Mouse (Mus musculus): Measurements from ENCODE around the gene Dgcr6. TPM values are rescaled to one million over a fixed set of nuclear protein-coding genes. Genes with fewer than 3 reads are reported as not detected.

Gene Dgcr6
- polyA plus RNA-seq, 1 experiment from 2014 or later, result 79.8 TPM

DNA sequence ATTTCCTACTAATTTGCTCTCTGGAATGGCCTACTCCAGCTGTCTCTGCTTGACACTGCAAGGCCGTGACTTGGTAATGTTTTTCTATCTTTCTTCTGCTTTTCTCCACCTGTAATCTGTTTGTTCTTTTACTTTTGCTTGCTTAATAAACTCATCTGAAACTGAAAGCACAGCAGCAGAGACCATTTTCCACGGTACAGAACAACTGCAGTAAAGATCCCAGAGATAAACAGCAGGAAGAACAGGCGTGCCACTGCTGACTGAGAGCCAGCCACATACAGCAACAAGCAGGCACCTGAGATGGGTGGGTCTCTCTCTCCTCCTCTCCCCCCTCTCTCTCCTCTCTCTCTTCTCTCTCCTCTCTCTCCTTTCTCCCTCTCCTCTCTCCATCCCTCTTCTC, 22.5 kb downstream of the Dgcr6 start:
- Histone ChIP-seq H3K9me3 (ENCODE audit: control insufficient read depth, low read length) (no peaks in the 10 kb centered on the region), H3K27me3 (replicated peaks; ENCODE audit: control insufficient read depth, insufficient read depth, low read length) (no peaks in the 10 kb centered on the region), H3K4me1 (replicated peaks; ENCODE audit: control insufficient read depth, insufficient read depth, low read length) (no peaks in the 10 kb centered on the region), H3K36me3 (ENCODE audit: control insufficient read depth, insufficient read depth, low read length) (peaks cover 7% of the 10 kb centered on the region), H3K9ac (ENCODE audit: low read depth, low read length) (no peak overlapping the region), H3K4me3 (ENCODE audit: low read depth, low read length) (no peak overlapping the region), H3K4me2 (no peak overlapping the region), H3K27ac (ENCODE audit: low read depth, low read length) (no peak overlapping the region)
- 50% methylated on average over 3 of the region's 3 CpGs for WGBS
- DNase-seq (ENCODE audit: low spot score), result no peak
- ATAC-seq (replicated peaks; ENCODE audit: low FRiP score), result no peak

DNA sequence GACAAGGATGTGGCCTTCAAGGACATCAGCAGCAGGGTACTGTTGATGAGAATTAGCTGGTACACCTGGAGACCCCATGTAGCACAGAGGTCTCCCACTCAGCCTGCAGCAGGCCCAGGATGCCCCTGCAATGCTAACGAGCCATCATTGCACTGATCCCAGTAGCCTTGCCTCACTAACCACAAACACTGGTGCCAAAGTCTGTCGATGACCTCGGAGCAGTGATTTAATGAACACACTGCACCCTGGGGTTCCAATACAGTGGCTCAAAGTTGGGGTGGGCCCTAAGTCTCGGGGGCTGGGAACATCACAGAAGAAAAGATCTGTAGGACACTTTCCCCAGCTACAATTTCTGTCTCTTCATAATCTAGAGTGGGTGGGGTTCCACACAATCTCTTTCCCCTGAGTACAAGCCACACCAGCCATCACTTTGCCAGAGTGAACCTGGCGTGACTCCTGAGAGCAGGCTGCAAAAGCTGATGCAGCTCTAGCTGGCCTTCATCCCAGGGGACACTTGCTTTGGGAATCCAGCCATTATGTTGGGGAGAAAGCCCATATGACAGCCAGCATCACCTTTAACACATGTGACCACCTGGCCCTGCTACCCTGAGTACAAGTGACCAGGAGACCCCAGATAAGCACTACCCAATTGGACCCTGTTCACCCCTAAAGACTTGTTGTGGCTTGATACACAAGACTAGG, 25.8 kb downstream of the Dgcr6 start:
- DNase-seq (ENCODE audit: low spot score), result no peak
- WGBS, result 77% methylated on average over 5 of the region's 5 CpGs
- no peak for ATAC-seq (replicated peaks; ENCODE audit: low FRiP score)

DNA sequence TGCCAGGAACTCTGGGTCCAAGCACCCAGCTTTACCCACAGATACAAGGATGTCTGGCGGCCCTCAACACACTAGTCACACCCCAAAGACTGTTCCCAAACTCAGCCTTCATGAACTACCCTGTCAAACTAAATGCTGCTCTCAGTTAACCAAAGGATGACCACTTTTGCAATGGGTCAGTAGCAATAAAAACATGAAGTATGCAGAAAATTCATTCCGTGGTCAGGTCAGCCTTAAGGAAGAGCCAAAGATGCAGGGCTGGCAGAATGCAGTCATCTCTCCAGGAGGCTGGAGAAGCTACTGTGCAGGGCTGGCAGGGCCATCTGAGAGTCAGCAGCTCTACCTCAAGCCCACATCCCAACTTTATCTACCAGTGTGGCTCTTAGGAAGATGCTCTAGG, 26.6 kb downstream of the Dgcr6 start:
- no peaks in the 10 kb centered on the region for H3K36me3 ChIP-seq (ENCODE audit: control insufficient read depth, insufficient read depth, low read length)
- DNase-seq (ENCODE audit: low spot score) (no peak), ATAC-seq (replicated peaks; ENCODE audit: low FRiP score) (no peak)
- H3K27me3 ChIP-seq (replicated peaks; ENCODE audit: control insufficient read depth, insufficient read depth, low read length), result no peaks in the 10 kb centered on the region
- H3K4me1 ChIP-seq (replicated peaks; ENCODE audit: control insufficient read depth, insufficient read depth, low read length), result no peaks in the 10 kb centered on the region
- H3K9ac ChIP-seq (ENCODE audit: low read depth, low read length), result no peak overlapping the region
- 89% methylated on average over 2 of the region's 2 CpGs for WGBS
- H3K4me2 ChIP-seq, result no peak overlapping the region
- H3K4me3 ChIP-seq (ENCODE audit: low read depth, low read length), result no peak overlapping the region
- no peak overlapping the region for H3K27ac ChIP-seq (ENCODE audit: low read depth, low read length)
- no peaks in the 10 kb centered on the region for H3K9me3 ChIP-seq (ENCODE audit: control insufficient read depth, low read length)

More for the DNA sequence above, 25.8 kb downstream of the Dgcr6 start:
- Histone ChIP-seq H3K9me3 (ENCODE audit: control insufficient read depth, low read length) (no peaks in the 10 kb centered on the region), H3K27ac (ENCODE audit: low read depth, low read length) (no peak overlapping the region), H3K4me1 (replicated peaks; ENCODE audit: control insufficient read depth, insufficient read depth, low read length) (no peaks in the 10 kb centered on the region), H3K27me3 (replicated peaks; ENCODE audit: control insufficient read depth, insufficient read depth, low read length) (no peaks in the 10 kb centered on the region), H3K4me2 (no peak overlapping the region), H3K36me3 (ENCODE audit: control insufficient read depth, insufficient read depth, low read length) (no peaks in the 10 kb centered on the region), H3K4me3 (ENCODE audit: low read depth, low read length) (no peak overlapping the region), H3K9ac (ENCODE audit: low read depth, low read length) (no peak overlapping the region)

DNA sequence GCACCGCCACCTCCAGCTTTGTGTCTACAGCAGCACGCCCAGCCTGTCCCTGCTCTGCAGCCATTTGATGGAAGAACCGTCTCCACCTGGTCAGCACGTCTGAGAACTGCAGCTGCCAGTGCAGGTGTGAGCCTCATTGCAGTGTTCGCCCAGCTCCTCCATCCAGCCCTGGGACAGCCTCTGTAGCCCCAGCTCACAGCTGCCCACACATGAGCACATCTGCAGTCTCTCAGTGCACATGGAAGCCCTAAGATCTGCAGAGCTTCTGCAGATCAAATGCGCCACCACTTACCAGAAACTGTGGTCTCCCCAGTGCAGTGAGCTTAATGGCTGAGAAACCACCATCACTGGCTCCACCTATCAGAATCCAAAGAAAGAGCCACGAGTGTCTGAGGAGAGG, 27.5 kb downstream of the Dgcr6 start:
- Histone ChIP-seq H3K27ac (ENCODE audit: low read depth, low read length) (no peak overlapping the region), H3K9me3 (ENCODE audit: control insufficient read depth, low read length) (no peaks in the 10 kb centered on the region), H3K27me3 (replicated peaks; ENCODE audit: control insufficient read depth, insufficient read depth, low read length) (no peaks in the 10 kb centered on the region), H3K4me1 (replicated peaks; ENCODE audit: control insufficient read depth, insufficient read depth, low read length) (no peaks in the 10 kb centered on the region), H3K4me3 (ENCODE audit: low read depth, low read length) (no peak overlapping the region), H3K36me3 (ENCODE audit: control insufficient read depth, insufficient read depth, low read length) (no peaks in the 10 kb centered on the region), H3K9ac (ENCODE audit: low read depth, low read length) (no peak overlapping the region), H3K4me2 (no peak overlapping the region)
- DNase-seq (ENCODE audit: low spot score) (no peak), ATAC-seq (replicated peaks; ENCODE audit: low FRiP score) (no peak)
- 80% methylated on average over 7 of the region's 7 CpGs for WGBS

DNA sequence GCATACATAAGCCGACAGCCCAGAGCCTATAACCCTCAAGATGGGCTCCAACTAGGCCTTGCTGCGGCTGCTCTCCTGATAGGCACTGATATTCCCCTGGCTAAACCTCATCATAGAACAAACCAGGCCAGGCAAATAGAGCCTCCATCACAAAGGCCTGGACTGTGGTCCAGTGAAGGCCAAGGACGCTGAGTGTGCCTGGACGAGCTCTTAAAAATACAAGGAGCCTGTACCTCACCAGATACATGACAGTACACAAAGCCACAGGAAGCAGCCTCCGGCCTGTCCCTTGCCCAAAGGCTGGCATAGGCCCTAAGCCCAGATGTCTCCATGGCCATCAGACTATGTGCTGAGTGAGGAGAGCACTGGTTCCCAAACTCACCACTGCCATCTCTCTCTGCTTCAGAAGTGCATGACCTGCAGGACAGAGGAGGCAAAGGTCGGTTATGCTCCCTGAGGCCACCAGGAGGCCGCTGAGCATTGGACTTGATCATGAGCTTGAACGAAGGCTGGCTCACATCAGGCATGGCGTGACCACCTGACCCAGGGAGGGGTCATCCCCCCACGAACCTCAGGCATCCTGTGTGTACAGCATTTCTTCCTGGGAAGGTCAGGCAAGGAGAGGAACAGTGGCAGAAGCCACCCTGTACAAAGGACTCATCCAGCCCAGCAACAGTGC, 28.6 kb downstream of the Dgcr6 start:
- no peak overlapping the region for H3K4me2 ChIP-seq
- ATAC-seq (replicated peaks; ENCODE audit: low FRiP score), result no peak

DNA sequence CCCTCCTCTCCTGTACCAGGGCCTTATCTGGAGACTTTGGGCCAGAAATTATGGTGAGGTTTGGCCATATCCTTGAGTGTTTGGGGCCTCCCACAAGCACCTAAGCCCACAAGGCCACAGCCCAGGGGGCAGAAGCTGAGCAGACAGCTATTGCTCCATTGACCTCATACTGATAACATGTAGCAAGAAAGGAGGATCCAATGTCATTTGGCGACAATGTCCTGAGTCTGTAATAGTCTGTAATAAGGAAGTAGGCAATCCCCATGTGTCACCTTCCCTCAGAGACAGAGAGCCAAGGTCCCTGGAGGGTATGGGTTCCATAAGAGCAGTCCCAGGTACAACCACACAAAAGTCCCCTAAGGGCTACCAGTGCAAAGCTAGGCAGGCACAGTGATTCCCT, 29.6 kb downstream of the Dgcr6 start:
- no peak for ATAC-seq (replicated peaks; ENCODE audit: low FRiP score)
- Histone ChIP-seq H3K36me3 (ENCODE audit: control insufficient read depth, insufficient read depth, low read length) (no peaks in the 10 kb centered on the region), H3K27me3 (replicated peaks; ENCODE audit: control insufficient read depth, insufficient read depth, low read length) (no peaks in the 10 kb centered on the region), H3K4me1 (replicated peaks; ENCODE audit: control insufficient read depth, insufficient read depth, low read length) (0 out of 2 replicates have a peak, but pooled peaks cover 2% of the 10 kb centered on the region), H3K4me2 (no peak overlapping the region), H3K9me3 (ENCODE audit: control insufficient read depth, low read length) (no peaks in the 10 kb centered on the region), H3K4me3 (ENCODE audit: low read depth, low read length) (no peak overlapping the region), H3K9ac (ENCODE audit: low read depth, low read length) (no peak overlapping the region), H3K27ac (ENCODE audit: low read depth, low read length) (no peak overlapping the region)
- no peak for DNase-seq (ENCODE audit: low spot score)
- WGBS, result 59% methylated on average over 1 of the region's 1 CpGs

More for the DNA sequence above, 28.6 kb downstream of the Dgcr6 start:
- no peak for DNase-seq (ENCODE audit: low spot score)
- Histone ChIP-seq H3K9me3 (ENCODE audit: control insufficient read depth, low read length) (no peaks in the 10 kb centered on the region), H3K4me1 (replicated peaks; ENCODE audit: control insufficient read depth, insufficient read depth, low read length) (no peaks in the 10 kb centered on the region), H3K27me3 (replicated peaks; ENCODE audit: control insufficient read depth, insufficient read depth, low read length) (no peaks in the 10 kb centered on the region), H3K36me3 (ENCODE audit: control insufficient read depth, insufficient read depth, low read length) (no peaks in the 10 kb centered on the region), H3K27ac (ENCODE audit: low read depth, low read length) (no peak overlapping the region), H3K4me3 (ENCODE audit: low read depth, low read length) (no peak overlapping the region), H3K9ac (ENCODE audit: low read depth, low read length) (no peak overlapping the region)
- 79% methylated on average over 10 of the region's 10 CpGs for WGBS

DNA sequence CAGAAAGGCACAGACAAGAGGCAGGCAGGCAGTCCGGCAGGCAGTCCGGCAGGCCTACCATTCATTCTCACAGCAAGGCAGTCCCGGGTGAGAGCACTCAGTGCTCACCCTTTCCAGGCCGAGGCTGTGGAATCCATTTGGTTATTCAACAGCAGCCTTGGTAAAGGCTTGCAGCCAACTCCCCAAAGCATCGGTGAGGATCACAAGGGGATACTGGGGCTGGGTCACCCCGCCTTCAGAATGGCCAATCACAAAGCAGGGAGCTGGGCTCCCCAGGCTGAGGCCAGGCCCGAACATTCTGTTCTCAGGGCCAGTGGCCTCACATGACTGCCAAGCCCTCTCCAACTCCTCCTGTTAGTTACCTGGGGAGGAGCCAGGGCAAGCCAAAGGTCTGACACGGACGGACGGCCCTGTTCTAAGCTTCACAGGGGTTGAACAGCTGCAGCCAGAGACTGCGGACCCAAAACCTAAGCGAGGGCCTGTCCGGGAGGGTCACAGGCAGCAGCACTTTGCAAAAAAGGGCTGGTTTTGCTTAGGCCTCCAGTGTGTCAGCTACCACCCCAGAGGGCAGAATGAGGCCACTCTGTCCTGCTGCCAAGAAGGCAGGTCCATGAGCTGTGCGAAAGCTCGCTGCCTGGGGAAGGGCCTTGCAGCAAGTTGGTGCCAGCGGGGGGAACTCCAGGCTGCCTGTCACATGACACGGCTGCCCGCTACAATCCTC, 30.7 kb downstream of the Dgcr6 start:
- H3K27ac ChIP-seq (ENCODE audit: low read depth, low read length), result no peak overlapping the region
- WGBS, result 89% methylated on average over 18 of the region's 18 CpGs
- no peaks in the 10 kb centered on the region for H3K27me3 ChIP-seq (replicated peaks; ENCODE audit: control insufficient read depth, insufficient read depth, low read length)
- DNase-seq (ENCODE audit: low spot score), result no peak
- H3K9me3 ChIP-seq (ENCODE audit: control insufficient read depth, low read length), result no peaks in the 10 kb centered on the region
- H3K9ac ChIP-seq (ENCODE audit: low read depth, low read length), result no peak overlapping the region
- no peaks in the 10 kb centered on the region for H3K36me3 ChIP-seq (ENCODE audit: control insufficient read depth, insufficient read depth, low read length)
- no peak overlapping the region for H3K4me2 ChIP-seq
- H3K4me1 ChIP-seq (replicated peaks; ENCODE audit: control insufficient read depth, insufficient read depth, low read length), result peaks cover 8% of the 10 kb centered on the region; the same call in 1 of the 2 replicates
- ATAC-seq (replicated peaks; ENCODE audit: low FRiP score), result no peak
- no peak overlapping the region for H3K4me3 ChIP-seq (ENCODE audit: low read depth, low read length)

DNA sequence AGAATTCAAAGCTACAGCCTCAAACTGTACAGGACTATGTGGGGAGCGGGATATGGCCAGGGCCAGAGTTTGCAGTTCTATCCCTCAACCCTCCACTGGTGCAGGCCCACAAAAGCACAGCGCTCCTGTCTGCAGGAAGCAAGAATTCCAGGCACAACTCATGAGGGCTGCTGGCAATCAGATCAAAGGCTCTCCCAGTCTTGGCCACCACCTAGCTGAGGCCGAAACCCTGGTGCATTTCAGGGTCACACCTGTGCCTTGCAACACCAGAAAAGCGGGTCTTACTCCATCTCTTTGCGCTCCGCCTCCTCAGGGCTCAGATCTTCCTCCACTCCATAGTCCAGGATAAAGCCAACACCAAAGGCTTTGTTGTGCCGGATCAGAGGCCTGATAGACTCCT, 31.6 kb downstream of the Dgcr6 start:
- 89% methylated on average over 7 of the region's 7 CpGs for WGBS
- H3K36me3 ChIP-seq (ENCODE audit: control insufficient read depth, insufficient read depth, low read length), result no peaks in the 10 kb centered on the region

More for the DNA sequence above, 31.6 kb downstream of the Dgcr6 start:
- ATAC-seq (replicated peaks; ENCODE audit: low FRiP score), result no peak
- Histone ChIP-seq H3K4me2 (no peak overlapping the region), H3K4me3 (ENCODE audit: low read depth, low read length) (no peak overlapping the region), H3K4me1 (replicated peaks; ENCODE audit: control insufficient read depth, insufficient read depth, low read length) (peaks cover 8% of the 10 kb centered on the region; the same call in 1 of the 2 replicates), H3K9me3 (ENCODE audit: control insufficient read depth, low read length) (no peaks in the 10 kb centered on the region), H3K9ac (ENCODE audit: low read depth, low read length) (no peak overlapping the region), H3K27me3 (replicated peaks; ENCODE audit: control insufficient read depth, insufficient read depth, low read length) (no peaks in the 10 kb centered on the region), H3K27ac (ENCODE audit: low read depth, low read length) (no peak overlapping the region)
- no peak for DNase-seq (ENCODE audit: low spot score)
